Mouse (Mus musculus) central nervous system, embryonic 11.5 days (tissue): ENCODE results near the gene Gtf2h5. TPM values are rescaled to one million over a fixed set of nuclear protein-coding genes. Genes with fewer than 3 reads are reported as not detected.

ENCODE experiments used
- polyA plus RNA-seq: library from polyadenylated mRNA; depleted of rRNA; stranded (reverse); fragments of >200 nt; gene quantifications from 2 replicates; pipeline ENCODE4 v1.2.3, GENCODE M21; 2012; rRNA removed

Gtf2h5 gene
- 98.1 and 111 TPM in 2 replicates for polyA plus RNA-seq

GRCm38 (mm10) chr17:6079287-6080122 lies at the start of gene Gtf2h5, which contains the start of gene Serac1:
Gtf2h5 (plus strand) TSS chr17:6079786.
Serac1 (minus strand) TSS chr17:6079741.

GRCm38 (mm10) chr17:6106361-6107014 lies 26.9 kb downstream of the Gtf2h5 start, which contains the start of gene Tulp4:
Tulp4 (plus strand) TSS chr17:6106437.

Other genes with a start within 250 kb of the Gtf2h5 start
- gene Snx9, start 238.5 kb upstream of the Gtf2h5 start, polyA plus RNA-seq: 17.3 and 22.6 TPM in 2 replicates
- 3.0 TPM in 2 replicates for gene Synj2, start 138.5 kb upstream of the Gtf2h5 start, polyA plus RNA-seq
- 9.5 and 16.8 TPM in 2 replicates for gene Serac1, start within 50 bp of the Gtf2h5 start, polyA plus RNA-seq
- gene Tulp4, start 26.7 kb downstream of the Gtf2h5 start, polyA plus RNA-seq: 82.2 and 84.9 TPM in 2 replicates
- 24.1 and 25.7 TPM in 2 replicates for gene Tmem181a, start 177.1 kb downstream of the Gtf2h5 start, polyA plus RNA-seq
- 24.6 and 34.5 TPM in 2 replicates for gene Dynlt1a, start 237.7 kb downstream of the Gtf2h5 start, polyA plus RNA-seq